Mouse (Mus musculus): ENCODE data around the gene Adam10. TPM values are rescaled to one million over a fixed set of nuclear protein-coding genes. Genes with fewer than 3 reads are reported as not detected.

The Adam10 gene
- polyA plus RNA-seq, 1 experiment = 29.5 TPM

DNA sequence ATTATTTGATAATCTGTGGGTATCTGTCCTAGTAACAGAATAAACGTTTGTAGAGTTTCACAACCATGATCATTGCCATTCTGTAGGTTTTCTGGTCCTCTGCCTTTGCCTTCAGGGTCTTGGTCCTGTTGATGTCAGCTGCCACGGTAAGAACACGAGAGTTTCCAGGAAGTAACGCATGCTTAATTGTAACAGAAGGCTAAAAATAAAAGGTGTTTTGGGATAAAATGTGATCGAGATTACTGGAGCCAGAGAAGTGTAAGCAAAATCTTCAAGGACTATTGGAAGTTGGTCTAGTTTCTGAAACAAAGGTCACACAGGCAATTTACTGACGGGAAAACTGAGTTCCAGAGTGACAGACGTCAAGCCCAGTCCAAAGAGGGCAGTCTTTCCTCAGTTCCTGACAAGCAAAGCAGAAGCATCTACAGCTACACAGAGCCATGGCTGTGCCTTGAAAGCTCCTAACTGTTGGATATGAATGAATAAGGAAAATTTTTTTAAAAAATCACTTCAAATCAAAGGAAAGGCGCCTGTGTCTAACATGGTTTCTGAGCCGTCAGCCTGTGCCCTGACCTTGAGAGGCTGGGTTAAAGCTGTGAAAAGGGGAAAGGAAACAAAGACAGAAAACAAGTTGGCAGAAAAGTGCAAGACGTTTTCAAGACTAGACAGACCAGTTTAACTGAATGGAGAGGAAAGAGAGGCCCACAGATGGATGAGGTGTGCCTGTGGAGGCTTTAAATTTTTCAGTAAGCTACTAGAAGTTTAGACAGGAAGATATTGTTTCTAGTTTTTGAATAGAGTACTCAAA lies 6.8 kb upstream of the Adam10 start:
- Histone ChIP-seq H3K4me3 (ENCODE audit: extremely low read depth, insufficient read depth, insufficient read length) (no peak overlapping the region; the same call in 1 of the 2 replicates), H3K27ac (ENCODE audit: insufficient read depth, low read length) (peak overlapping the region; percentile 55), H3K4me1 (ENCODE audit: control insufficient read depth, insufficient read depth, insufficient read length) (peaks cover 12% of the 10 kb centered on the region; the same call in 1 of the 2 replicates), H3K36me3 (ENCODE audit: control insufficient read depth, insufficient read depth, low read length) (no peaks in the 10 kb centered on the region), H3K27me3 (ENCODE audit: control insufficient read depth, insufficient read depth, low read length) (no peaks in the 10 kb centered on the region)
- peak; percentile 24 to 64 for DNase-seq (ENCODE audit: low read depth in 1 of 2, low spot score in 2 of 2)
- 8% methylated on average over 10 of the region's 10 CpGs for WGBS
- TF ChIP-seq POLR2A (IDR thresholded peaks at IDR 0.05; ENCODE audit: low read depth, low read length) = no peak; the same call in 1 of the 2 replicates
- TF ChIP-seq CTCF (IDR thresholded peaks at IDR 0.05; ENCODE audit: extremely low read depth, insufficient read depth, insufficient read length, insufficient replicate concordance) = no peak

DNA sequence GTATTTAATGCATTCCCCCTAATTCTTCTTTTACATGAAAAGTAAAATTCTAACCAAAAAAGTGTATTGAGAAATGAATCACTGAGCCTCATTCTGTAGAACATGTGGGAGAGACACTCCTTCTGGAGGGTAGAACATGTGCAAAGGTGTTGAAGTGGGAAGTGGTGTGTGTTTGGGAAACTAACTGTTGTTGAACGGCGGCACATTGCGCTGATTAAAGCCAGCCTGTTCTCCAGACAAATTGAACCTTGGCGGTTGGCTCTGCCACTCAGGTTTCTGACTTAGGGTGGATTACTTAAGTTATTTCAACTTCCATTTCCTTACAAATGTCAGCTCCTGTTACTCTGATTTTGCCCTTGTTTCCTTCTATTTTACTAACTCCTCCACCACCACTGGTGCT lies 5.1 kb upstream of the Adam10 start:
- DNase-seq (ENCODE audit: low read depth in 1 of 2, low spot score in 2 of 2) = no peak
- H3K27me3 ChIP-seq (ENCODE audit: control insufficient read depth, insufficient read depth, low read length) = no peaks in the 10 kb centered on the region
- H3K4me1 ChIP-seq (ENCODE audit: control insufficient read depth, insufficient read depth, insufficient read length) = peaks cover 12% of the 10 kb centered on the region; the same call in 1 of the 2 replicates
- H3K4me3 ChIP-seq (ENCODE audit: extremely low read depth, insufficient read depth, insufficient read length) = no peak overlapping the region
- 94% methylated on average over 4 of the region's 4 CpGs for WGBS
- no peaks in the 10 kb centered on the region for H3K36me3 ChIP-seq (ENCODE audit: control insufficient read depth, insufficient read depth, low read length)
- TF ChIP-seq POLR2A (IDR thresholded peaks at IDR 0.05; ENCODE audit: low read depth, low read length) = no peak
- TF ChIP-seq CTCF (IDR thresholded peaks at IDR 0.05; ENCODE audit: extremely low read depth, insufficient read depth, insufficient read length, insufficient replicate concordance) = no peak
- H3K27ac ChIP-seq (ENCODE audit: insufficient read depth, low read length) = no peak overlapping the region

DNA sequence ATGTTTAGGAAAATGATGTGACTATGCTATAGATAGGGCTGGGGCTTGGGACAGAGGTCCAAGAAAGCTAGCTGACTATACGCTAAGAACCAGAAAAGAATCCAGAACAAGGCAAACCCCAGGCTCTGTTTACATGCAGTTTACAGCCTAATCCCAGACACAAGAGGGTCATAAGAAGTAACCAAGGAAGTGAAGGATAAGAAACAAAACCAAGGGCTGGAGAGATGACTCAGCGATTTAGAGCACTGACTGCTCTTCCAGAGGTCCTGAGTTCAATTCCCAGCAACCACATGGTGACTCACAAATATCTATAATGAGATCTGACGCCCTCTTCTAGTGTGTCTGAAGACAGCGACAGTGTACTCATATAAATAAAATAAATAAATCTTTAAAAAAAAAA lies 3.7 kb upstream of the Adam10 start:
- no peaks in the 10 kb centered on the region for H3K36me3 ChIP-seq (ENCODE audit: control insufficient read depth, insufficient read depth, low read length)
- H3K27me3 ChIP-seq (ENCODE audit: control insufficient read depth, insufficient read depth, low read length) = no peaks in the 10 kb centered on the region
- WGBS = 94% methylated on average over 4 of the region's 4 CpGs
- no peak for TF ChIP-seq POLR2A (IDR thresholded peaks at IDR 0.05; ENCODE audit: low read depth, low read length)
- no peak for TF ChIP-seq CTCF (IDR thresholded peaks at IDR 0.05; ENCODE audit: extremely low read depth, insufficient read depth, insufficient read length, insufficient replicate concordance)
- DNase-seq (ENCODE audit: low read depth in 1 of 2, low spot score in 2 of 2) = no peak
- H3K4me3 ChIP-seq (ENCODE audit: extremely low read depth, insufficient read depth, insufficient read length) = no peak overlapping the region
- H3K27ac ChIP-seq (ENCODE audit: insufficient read depth, low read length) = no peak overlapping the region
- H3K4me1 ChIP-seq (ENCODE audit: control insufficient read depth, insufficient read depth, insufficient read length) = peaks cover 12% of the 10 kb centered on the region; the same call in 1 of the 2 replicates

DNA sequence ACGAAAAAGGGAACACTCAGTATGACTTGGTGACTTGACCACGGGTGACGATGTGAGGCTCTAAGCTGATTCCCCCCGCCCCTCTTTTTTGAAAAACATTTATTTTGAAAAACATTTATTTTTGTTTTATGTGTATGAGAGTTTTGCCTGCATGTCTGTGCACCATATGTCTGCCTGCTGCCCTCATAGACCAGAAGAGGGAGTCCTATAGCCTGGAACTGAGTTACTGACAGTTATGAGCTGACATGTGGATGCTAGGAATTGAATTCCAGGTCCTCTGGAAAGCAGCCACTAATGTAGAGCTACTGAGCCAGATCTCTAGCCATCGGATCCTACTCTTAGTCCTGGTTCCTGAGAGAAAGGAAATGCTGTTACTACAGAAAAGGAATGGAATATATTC lies 2.8 kb upstream of the Adam10 start:
- no peaks in the 10 kb centered on the region for H3K36me3 ChIP-seq (ENCODE audit: control insufficient read depth, insufficient read depth, low read length)
- H3K4me1 ChIP-seq (ENCODE audit: control insufficient read depth, insufficient read depth, insufficient read length) = peaks cover 12% of the 10 kb centered on the region; the same call in 1 of the 2 replicates
- no peaks in the 10 kb centered on the region for H3K27me3 ChIP-seq (ENCODE audit: control insufficient read depth, insufficient read depth, low read length)
- H3K4me3 ChIP-seq (ENCODE audit: extremely low read depth, insufficient read depth, insufficient read length) = no peak overlapping the region
- DNase-seq (ENCODE audit: low read depth in 1 of 2, low spot score in 2 of 2) = no peak
- WGBS = 88% methylated on average over 5 of the region's 5 CpGs
- H3K27ac ChIP-seq (ENCODE audit: insufficient read depth, low read length) = no peak overlapping the region
- TF ChIP-seq CTCF (IDR thresholded peaks at IDR 0.05; ENCODE audit: extremely low read depth, insufficient read depth, insufficient read length, insufficient replicate concordance) (no peak), POLR2A (IDR thresholded peaks at IDR 0.05; ENCODE audit: low read depth, low read length) (no peak)

DNA sequence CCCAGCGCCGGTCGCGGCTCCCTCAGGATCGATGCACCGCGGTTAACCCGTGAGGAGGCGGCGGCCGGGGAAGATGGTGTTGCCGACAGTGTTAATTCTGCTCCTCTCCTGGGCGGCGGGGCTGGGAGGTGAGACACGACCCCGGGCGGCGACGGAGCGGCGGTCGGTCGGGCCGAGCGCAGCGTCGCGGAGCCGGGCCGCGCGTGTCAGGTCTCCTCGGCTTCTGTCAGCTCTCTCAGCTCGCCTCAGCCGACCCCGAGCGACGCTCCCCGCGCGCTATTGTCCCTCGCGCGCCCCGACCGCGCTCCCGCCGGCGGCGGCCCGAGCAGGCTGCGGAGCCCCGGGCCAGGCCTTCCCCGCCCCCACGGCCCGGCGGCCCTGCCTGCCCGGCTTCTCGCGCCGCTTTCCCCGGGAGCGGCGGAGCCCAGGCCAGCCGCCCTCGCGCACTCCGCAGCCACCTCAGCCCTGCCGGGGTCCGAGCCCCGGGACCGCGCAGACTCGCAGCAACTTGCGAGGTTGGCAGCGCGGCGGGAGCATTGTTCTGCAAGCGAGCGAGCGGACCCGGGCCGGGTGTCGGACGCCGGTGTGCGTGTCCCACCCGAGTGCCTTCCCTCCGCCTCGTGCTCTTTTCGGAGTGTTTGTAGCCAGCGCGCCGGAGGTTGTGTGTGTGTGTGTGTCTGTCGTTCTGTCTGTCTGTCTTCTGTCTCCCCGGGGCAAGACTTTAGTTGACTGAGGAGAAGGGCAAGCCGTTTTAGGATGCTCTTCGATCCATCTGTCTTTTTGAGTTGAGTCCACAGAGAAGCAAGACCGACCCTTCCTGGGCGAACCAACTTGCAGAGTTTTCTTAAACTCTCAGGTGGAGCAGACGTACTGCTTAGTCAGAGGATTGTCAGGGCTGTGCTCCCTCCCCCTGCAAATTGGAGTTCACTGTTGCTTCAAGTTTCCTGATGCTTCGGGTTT lies 615 bp downstream of the Adam10 start:
- WGBS = under 1% methylated on average over 95 of the region's 103 CpGs
- Histone ChIP-seq H3K36me3 (ENCODE audit: control insufficient read depth, insufficient read depth, low read length) (no peaks in the 10 kb centered on the region), H3K4me3 (ENCODE audit: extremely low read depth, insufficient read depth, insufficient read length) (peak overlapping the region; percentile 88), H3K4me1 (ENCODE audit: control insufficient read depth, insufficient read depth, insufficient read length) (0 out of 2 replicates have a peak, but pooled peaks cover 2% of the 10 kb centered on the region), H3K27ac (ENCODE audit: insufficient read depth, low read length) (peak overlapping the region; percentile 95), H3K27me3 (ENCODE audit: control insufficient read depth, insufficient read depth, low read length) (no peaks in the 10 kb centered on the region)
- peak in 1 of 2 experiments; percentile 46 for DNase-seq (ENCODE audit: low read depth in 1 of 2, low spot score in 2 of 2)
- TF ChIP-seq POLR2A (IDR thresholded peaks at IDR 0.05; ENCODE audit: low read depth, low read length) (no peak), CTCF (IDR thresholded peaks at IDR 0.05; ENCODE audit: extremely low read depth, insufficient read depth, insufficient read length, insufficient replicate concordance) (no peak)

DNA sequence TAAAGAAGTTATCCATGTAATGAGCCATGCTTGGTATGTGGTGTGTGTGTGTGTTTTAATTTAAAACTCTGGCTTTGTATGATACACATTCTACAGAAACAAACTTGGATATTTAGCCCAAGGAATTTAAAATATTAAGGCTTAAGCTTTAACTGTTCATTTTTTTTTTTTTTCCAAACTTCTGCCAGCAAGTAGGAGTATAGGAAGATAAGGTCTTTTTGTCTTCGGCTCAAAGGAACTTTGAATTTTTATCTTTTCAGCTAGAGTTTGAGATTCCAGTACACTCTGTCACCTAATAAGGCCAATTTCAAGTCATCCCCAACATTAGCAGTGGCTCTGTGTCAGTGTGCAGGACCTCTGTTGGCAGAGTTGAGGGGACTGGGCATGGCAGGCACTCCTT lies 3.4 kb downstream of the Adam10 start:
- 79% methylated on average over 1 of the region's 1 CpGs for WGBS
- H3K4me1 ChIP-seq (ENCODE audit: control insufficient read depth, insufficient read depth, insufficient read length) = 0 out of 2 replicates have a peak, but pooled peaks cover 2% of the 10 kb centered on the region
- no peaks in the 10 kb centered on the region for H3K27me3 ChIP-seq (ENCODE audit: control insufficient read depth, insufficient read depth, low read length)
- H3K4me3 ChIP-seq (ENCODE audit: extremely low read depth, insufficient read depth, insufficient read length) = no peak overlapping the region
- TF ChIP-seq POLR2A (IDR thresholded peaks at IDR 0.05; ENCODE audit: low read depth, low read length) = no peak
- H3K36me3 ChIP-seq (ENCODE audit: control insufficient read depth, insufficient read depth, low read length) = no peaks in the 10 kb centered on the region
- DNase-seq (ENCODE audit: low read depth in 1 of 2, low spot score in 2 of 2) = no peak
- no peak overlapping the region for H3K27ac ChIP-seq (ENCODE audit: insufficient read depth, low read length)
